Mouse (Mus musculus): ENCODE data around the gene Bard1. TPM values are rescaled to one million over a fixed set of nuclear protein-coding genes. Genes with fewer than 3 reads are reported as not detected.
A peak's percentile ranks its signal among the peaks of the same experiment; 100 is the strongest.

Bard1 gene
- polyA plus RNA-seq (2016; fragmentation: Nextera tagmentation; extraction: Ambion mirVana), result 1.9 and 2.1 TPM in 2 replicates

DNA sequence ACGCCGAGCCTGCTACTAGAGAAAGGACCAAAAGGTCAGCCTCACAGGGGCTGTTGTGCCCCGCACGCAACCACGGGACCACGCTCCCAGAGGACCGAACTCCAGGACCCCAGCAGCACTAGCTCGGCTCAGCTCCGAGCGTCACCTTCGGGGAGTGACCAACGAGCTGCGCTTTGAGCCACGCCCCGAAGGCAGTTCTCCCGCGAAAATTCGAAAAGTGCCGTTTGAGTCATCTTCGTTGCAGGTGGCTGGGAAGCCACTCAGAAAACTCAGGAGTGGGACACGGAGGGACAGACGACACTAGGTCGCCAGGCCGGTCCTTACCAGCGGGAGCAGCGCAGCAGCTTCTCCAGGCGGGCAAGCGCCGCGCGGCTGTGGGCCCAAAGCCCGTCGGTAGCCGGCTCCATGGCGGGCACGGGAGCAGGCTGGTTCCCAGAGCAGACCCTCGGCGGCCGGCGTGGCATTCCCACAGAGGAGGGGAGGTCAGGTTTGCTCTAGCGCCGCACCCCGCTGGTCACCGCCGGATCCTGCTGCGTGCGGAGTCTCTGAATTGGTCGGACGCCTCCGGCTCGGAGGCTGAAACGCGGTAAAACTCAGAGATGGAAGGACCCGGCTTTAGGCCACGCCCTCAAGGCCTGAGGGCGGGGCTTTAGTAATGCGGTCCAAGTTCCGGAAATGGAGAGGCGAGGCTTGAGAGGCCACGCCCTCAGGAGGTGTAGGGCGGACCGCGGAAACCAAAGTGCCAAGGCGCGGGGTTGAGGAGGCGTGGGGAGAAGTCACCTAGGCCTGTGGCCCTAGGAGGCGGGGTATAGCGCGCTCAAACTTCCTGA is at the start of gene Bard1:
TSS of gene Bard1 (minus strand) at position 803 of the 830 bp plus-strand sequence.
- Histone ChIP-seq H3K27ac (ENCODE audit: poor library complexity, severe bottlenecking) (peak within 1 kb of the TSS; percentile 78), H3K9ac (peak within 1 kb of the TSS; percentile 75), H3K27me3 (replicated peaks) (no peaks in the 10 kb centered on the region), H3K4me1 (replicated peaks) (peaks cover 11% of the 10 kb centered on the region), H3K4me3 (peak within 1 kb of the TSS; percentile 80), H3K9me3 (replicated peaks) (no peaks in the 10 kb centered on the region), H3K36me3 (no peaks in the 10 kb centered on the region), H3K4me2 (peak within 1 kb of the TSS; percentile 71)
- WGBS, result under 1% methylated on average over 69 of the region's 69 CpGs
- ATAC-seq (ENCODE audit: insufficient number of reproducible peaks, low FRiP score), result peak; percentile 98

DNA sequence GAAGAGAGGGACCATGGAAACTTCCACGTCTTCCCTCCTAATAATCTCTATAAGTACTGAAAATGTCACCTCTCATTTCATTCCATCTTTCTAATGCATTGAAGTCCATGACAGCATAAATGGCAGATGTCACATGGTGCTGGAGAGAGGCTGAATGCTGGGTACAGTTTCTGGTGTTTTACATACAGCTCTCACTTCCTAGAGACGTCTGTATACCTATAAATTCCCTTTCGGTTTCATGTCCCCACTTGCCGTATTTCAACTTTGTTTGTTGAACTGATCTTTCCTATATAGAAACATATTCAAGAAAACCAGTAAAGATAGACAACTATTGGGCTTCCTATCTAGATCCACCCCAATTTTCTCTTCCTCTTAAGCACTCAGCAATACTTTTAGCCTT is 24.2 kb upstream of the Bard1 start:
- 81% methylated on average over 4 of the region's 4 CpGs for whole genome bisulfite sequencing
- Histone ChIP-seq H3K27ac (ENCODE audit: poor library complexity, severe bottlenecking) (no peak overlapping the region), H3K9me3 (replicated peaks) (no peaks in the 10 kb centered on the region), H3K4me2 (no peak overlapping the region), H3K36me3 (no peaks in the 10 kb centered on the region), H3K27me3 (replicated peaks) (no peaks in the 10 kb centered on the region), H3K4me1 (replicated peaks) (no peaks in the 10 kb centered on the region), H3K9ac (no peak overlapping the region), H3K4me3 (no peak overlapping the region)
- no peak for ATAC-seq (ENCODE audit: insufficient number of reproducible peaks, low FRiP score)

DNA sequence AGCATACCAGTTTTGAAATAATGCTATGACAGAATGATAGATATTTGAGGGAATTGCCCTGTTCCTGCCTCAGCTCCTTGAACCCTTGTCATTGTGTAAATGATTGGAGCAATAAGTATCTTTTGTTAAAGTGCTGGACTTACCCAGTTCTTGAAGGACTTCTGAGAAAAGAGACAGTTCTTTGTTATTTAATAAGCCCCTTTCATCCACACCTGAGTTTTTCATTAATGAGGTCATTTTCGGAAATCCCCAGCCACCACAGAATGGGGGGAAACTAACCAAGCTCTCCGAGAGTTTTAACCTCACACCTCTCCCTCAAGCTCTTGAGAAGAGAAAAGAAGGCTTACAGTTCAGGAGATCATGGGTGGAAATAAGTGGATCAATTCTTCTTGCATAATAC is 15.6 kb upstream of the Bard1 start:
- Histone ChIP-seq H3K4me3 (no peak overlapping the region), H3K4me2 (no peak overlapping the region), H3K9ac (no peak overlapping the region), H3K9me3 (replicated peaks) (no peaks in the 10 kb centered on the region), H3K4me1 (replicated peaks) (no peaks in the 10 kb centered on the region), H3K27ac (ENCODE audit: poor library complexity, severe bottlenecking) (no peak overlapping the region), H3K36me3 (no peaks in the 10 kb centered on the region), H3K27me3 (replicated peaks) (no peaks in the 10 kb centered on the region)
- ATAC-seq (ENCODE audit: insufficient number of reproducible peaks, low FRiP score), result no peak
- WGBS, result 78% methylated on average over 2 of the region's 2 CpGs

DNA sequence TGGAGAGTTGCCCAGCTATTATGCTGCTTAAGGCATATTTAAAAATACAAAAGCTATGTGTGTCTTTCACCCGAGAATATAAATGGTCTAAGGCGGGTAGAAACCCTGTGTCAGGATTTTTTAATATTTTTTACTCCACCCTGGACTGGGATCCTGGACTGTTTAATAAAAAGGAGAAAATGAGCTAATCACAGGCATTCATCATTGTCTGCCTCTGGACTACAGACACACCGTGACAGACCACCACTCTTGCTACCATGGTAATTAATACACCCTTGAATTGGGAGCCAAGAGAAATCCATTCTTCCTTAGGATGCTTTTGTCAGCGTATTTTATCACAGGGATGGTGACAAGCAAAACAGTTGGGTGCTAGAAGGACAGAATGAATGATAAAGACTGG is 14.3 kb upstream of the Bard1 start:
- H3K4me3 ChIP-seq, result no peak overlapping the region
- no peak overlapping the region for H3K4me2 ChIP-seq
- no peaks in the 10 kb centered on the region for H3K27me3 ChIP-seq (replicated peaks)
- H3K36me3 ChIP-seq, result no peaks in the 10 kb centered on the region
- H3K27ac ChIP-seq (ENCODE audit: poor library complexity, severe bottlenecking), result no peak overlapping the region
- no peaks in the 10 kb centered on the region for H3K9me3 ChIP-seq (replicated peaks)
- H3K4me1 ChIP-seq (replicated peaks), result no peaks in the 10 kb centered on the region
- 69% methylated on average over 4 of the region's 4 CpGs for WGBS
- no peak for ATAC-seq (ENCODE audit: insufficient number of reproducible peaks, low FRiP score)
- H3K9ac ChIP-seq, result no peak overlapping the region

DNA sequence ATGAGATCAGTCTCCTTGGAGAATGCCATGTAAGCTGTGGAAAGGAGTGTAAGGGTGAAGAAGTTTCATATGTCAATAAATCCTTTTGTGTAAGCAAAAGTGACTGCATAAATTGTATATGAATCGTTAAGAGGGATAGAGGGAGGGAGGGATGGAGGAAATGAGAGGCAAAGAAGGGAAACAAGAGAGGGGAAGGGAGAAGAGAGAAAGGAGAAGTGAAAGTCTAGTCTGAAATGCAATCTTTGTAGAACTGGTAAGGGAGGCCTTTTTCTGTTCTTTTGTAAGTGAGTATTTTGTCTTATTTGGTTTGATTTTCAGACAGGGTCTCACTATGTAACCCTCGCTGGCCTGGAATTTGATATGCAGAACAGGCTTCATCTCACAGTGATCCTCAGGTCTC is 12.8 kb upstream of the Bard1 start:
- no peak overlapping the region for H3K27ac ChIP-seq (ENCODE audit: poor library complexity, severe bottlenecking)
- no peak overlapping the region for H3K4me2 ChIP-seq
- 72% methylated on average over 2 of the region's 2 CpGs for WGBS
- H3K4me1 ChIP-seq (replicated peaks), result no peaks in the 10 kb centered on the region
- H3K9me3 ChIP-seq (replicated peaks), result no peaks in the 10 kb centered on the region
- no peak overlapping the region for H3K9ac ChIP-seq
- no peaks in the 10 kb centered on the region for H3K36me3 ChIP-seq
- no peaks in the 10 kb centered on the region for H3K27me3 ChIP-seq (replicated peaks)
- no peak for ATAC-seq (ENCODE audit: insufficient number of reproducible peaks, low FRiP score)
- no peak overlapping the region for H3K4me3 ChIP-seq

DNA sequence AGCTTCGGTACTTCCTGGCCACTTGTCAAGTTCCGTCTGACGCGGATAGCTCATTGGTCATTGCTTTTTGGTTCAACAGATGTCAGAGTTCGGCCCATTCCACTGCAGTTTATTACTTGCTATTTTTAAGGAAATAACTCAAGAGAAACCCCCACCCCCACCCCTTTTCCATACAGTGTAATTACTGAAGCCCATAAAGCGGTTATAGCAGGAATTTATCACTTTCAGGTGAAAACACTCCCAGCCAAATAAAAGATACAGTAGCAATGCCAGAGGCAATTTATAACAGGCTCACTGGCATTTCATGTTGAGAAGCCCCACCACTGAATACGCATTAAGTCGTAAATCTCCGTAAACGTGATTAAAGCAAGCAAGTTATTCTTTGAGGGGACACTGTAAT is 6.9 kb upstream of the Bard1 start:
- Histone ChIP-seq H3K4me3 (no peak overlapping the region), H3K9me3 (replicated peaks) (no peaks in the 10 kb centered on the region), H3K4me1 (replicated peaks) (no peaks in the 10 kb centered on the region), H3K27ac (ENCODE audit: poor library complexity, severe bottlenecking) (no peak overlapping the region), H3K9ac (no peak overlapping the region), H3K36me3 (no peaks in the 10 kb centered on the region), H3K4me2 (no peak overlapping the region), H3K27me3 (replicated peaks) (no peaks in the 10 kb centered on the region)
- no peak for ATAC-seq (ENCODE audit: insufficient number of reproducible peaks, low FRiP score)
- WGBS, result 84% methylated on average over 10 of the region's 10 CpGs

DNA sequence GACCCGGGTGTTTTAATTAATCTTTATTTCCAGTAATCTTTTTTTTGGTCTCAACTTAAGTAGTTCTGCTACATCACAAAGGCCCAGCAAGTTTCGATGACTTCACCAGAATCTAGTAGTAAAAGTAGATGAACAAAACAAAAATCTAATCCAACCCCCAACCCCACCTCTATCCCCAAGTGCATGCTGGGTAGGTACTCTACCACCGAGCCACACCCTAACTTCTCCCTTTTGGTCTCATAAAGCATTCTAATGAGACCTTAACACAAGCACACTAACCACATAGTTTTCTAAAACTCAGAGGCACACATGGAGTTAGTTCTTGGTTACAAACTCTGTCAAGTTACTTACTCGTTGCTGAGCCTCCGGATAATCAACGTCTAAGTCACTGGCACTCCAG is 3.2 kb upstream of the Bard1 start:
- no peak overlapping the region for H3K4me2 ChIP-seq
- no peak overlapping the region for H3K27ac ChIP-seq (ENCODE audit: poor library complexity, severe bottlenecking)
- no peaks in the 10 kb centered on the region; the same call in 1 of the 2 replicates for H3K4me1 ChIP-seq (replicated peaks)
- H3K4me3 ChIP-seq, result no peak overlapping the region
- H3K27me3 ChIP-seq (replicated peaks), result no peaks in the 10 kb centered on the region
- 88% methylated on average over 6 of the region's 6 CpGs for WGBS
- H3K9ac ChIP-seq, result no peak overlapping the region
- H3K9me3 ChIP-seq (replicated peaks), result no peaks in the 10 kb centered on the region
- no peaks in the 10 kb centered on the region for H3K36me3 ChIP-seq
- ATAC-seq (ENCODE audit: insufficient number of reproducible peaks, low FRiP score), result no peak

DNA sequence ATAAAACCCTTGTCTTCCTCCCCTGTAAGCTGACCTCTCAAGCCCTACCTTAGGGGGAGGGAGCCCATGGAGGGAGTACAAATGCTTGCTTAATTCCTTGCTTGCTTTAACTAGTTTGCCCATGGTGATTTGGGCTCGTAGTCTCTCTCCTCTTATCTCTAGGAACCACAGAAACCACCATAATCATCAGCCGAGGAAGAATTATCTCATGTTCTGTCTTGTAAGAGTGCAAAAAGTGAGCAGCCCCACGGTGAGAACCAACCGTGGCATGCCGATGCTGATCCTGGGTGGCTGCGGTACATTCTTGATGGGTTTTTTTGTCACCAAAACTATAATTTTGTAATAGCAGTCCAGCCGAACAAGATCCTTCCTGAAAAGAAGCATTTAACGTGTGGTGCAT is 2.8 kb upstream of the Bard1 start:
- H3K27me3 ChIP-seq (replicated peaks), result no peaks in the 10 kb centered on the region

DNA sequence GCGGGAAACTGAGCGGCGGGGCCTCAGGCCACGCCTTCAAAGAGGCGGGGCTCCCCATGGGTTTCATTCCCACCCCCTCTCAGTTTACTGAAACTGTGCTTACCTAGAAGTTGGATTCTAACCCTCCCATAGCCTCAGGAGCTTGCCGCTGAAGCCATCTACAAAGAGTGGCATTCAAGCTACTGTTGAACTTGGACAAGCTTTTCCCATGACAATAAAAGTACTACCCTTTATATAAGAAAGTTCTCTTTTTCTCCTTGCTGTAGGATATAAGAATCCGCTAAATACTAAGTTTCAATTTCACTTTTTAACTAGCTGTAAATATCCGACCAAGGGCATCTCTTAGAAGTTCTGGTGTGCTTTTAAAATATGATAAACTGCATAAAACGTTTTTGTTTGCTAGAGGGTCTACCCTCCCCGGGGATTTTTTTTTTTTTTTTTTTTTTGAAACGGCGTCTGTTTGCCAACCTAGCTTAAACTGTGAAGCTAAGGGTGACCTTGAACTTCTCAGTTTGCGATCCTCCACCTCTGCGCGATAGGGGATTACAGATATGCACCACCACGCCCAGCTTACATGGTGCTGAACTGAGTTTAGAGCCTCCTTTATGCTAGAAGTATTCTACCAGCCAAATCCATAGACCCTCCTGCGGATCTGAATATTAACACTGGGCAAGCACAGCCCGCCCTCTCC is 373 bp upstream of the Bard1 start:
- WGBS, result 21% methylated on average over 18 of the region's 18 CpGs
- no peaks in the 10 kb centered on the region for H3K9me3 ChIP-seq (replicated peaks)
- peak overlapping the region; percentile 43; the same call in 1 of the 2 replicates for H3K9ac ChIP-seq
- peaks cover 11% of the 10 kb centered on the region for H3K4me1 ChIP-seq (replicated peaks)
- peak overlapping the region; percentile 80 for H3K4me3 ChIP-seq
- peak overlapping the region; percentile 53; the same call in 1 of the 2 replicates for H3K27ac ChIP-seq (ENCODE audit: poor library complexity, severe bottlenecking)
- peak overlapping the region; percentile 71 for H3K4me2 ChIP-seq
- H3K36me3 ChIP-seq, result no peaks in the 10 kb centered on the region
- ATAC-seq (ENCODE audit: insufficient number of reproducible peaks, low FRiP score), result no peak
- H3K27me3 ChIP-seq (replicated peaks), result no peaks in the 10 kb centered on the region

More for the DNA sequence above, 2.8 kb upstream of the Bard1 start:
- H3K36me3 ChIP-seq, result no peaks in the 10 kb centered on the region
- no peak for ATAC-seq (ENCODE audit: insufficient number of reproducible peaks, low FRiP score)
- H3K27ac ChIP-seq (ENCODE audit: poor library complexity, severe bottlenecking), result no peak overlapping the region
- WGBS, result 78% methylated on average over 8 of the region's 8 CpGs
- H3K4me2 ChIP-seq, result no peak overlapping the region
- H3K9me3 ChIP-seq (replicated peaks), result no peaks in the 10 kb centered on the region
- H3K4me1 ChIP-seq (replicated peaks), result no peaks in the 10 kb centered on the region; the same call in 1 of the 2 replicates
- no peak overlapping the region for H3K9ac ChIP-seq
- no peak overlapping the region for H3K4me3 ChIP-seq

DNA sequence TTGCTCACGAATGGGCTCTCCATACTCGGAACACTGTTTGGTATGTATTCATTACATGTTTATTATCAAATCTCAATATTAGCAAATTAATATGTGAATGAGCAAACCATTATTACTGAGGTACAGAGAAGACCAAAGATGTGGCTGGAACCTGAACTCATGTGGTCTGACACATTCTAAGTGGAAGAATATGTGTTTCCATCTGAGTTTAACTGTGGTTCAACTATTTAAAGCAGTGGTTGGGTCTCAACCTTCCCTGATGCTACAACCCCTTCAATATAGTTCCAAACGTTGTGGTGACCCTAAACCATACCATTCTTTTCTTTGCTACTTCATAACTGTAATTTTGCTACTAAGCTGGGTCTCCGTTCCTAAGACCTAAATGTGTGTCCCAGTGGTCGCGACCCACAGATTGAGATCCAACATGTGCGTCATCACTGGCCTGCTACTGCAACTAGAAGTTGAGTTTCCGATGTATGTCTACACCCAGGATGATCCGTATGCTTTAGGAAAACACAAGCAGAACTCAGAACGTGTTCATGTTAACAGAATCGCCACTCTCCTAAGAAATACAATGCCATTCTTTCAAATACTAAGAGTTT is 1.5 kb downstream of the Bard1 start:
- Histone ChIP-seq H3K36me3 (no peaks in the 10 kb centered on the region), H3K9ac (peak overlapping the region; percentile 32; the same call in 1 of the 2 replicates), H3K4me1 (replicated peaks) (peaks cover 11% of the 10 kb centered on the region), H3K4me3 (peak overlapping the region; percentile 28), H3K9me3 (replicated peaks) (no peaks in the 10 kb centered on the region), H3K4me2 (peak overlapping the region; percentile 60), H3K27ac (ENCODE audit: poor library complexity, severe bottlenecking) (peak overlapping the region; percentile 13; the same call in 1 of the 2 replicates), H3K27me3 (replicated peaks) (no peaks in the 10 kb centered on the region)
- no peak for ATAC-seq (ENCODE audit: insufficient number of reproducible peaks, low FRiP score)
- 45% methylated on average over 11 of the region's 11 CpGs for whole genome bisulfite sequencing

Measured in heart, embryonic 12.5 days (tissue).